Mouse (Mus musculus): ENCODE measurements at regions not wholly inside any gene's neighbourhood (a gene's known extent, or its start where the extent isn't known, plus 50 kb on each side); places are given as distances from the start of the nearest gene placed in this dataset.

- intact Hi-C loops (cut with DNase I): no loop called here
- DNase-seq: no peak
Observed at GRCm38 (mm10) chr15:96180977-96181376, 106.3 kb upstream of the Arid2 start.

- intact Hi-C loops (cut with DNase I): no loop called here
- no peak for DNase-seq
Observed at GRCm38 (mm10) chr15:96182313-96182712, 105.0 kb upstream of the Arid2 start.

- no peak for DNase-seq
- intact Hi-C loops (cut with DNase I): no loop called here
Observed at GRCm38 (mm10) chr15:96183069-96183468, 104.2 kb upstream of the Arid2 start.

GRCm38 (mm10) chr15:96184666-96185065, 102.7 kb upstream of the Arid2 start:
- DNase-seq: no peak
- intact Hi-C loops (cut with DNase I): no loop called here

- DNase-seq: no peak
- intact Hi-C loops (cut with DNase I): no loop called here
Observed at GRCm38 (mm10) chr15:96185429-96185828, 101.9 kb upstream of the Arid2 start.

- no peak for DNase-seq
- intact Hi-C loops (cut with DNase I): no loop called here
Observed at GRCm38 (mm10) chr15:96185901-96186300, 101.4 kb upstream of the Arid2 start.

GRCm38 (mm10) chr15:96189551-96189950, 97.8 kb upstream of the Arid2 start:
- no peak for DNase-seq
- intact Hi-C loops (cut with DNase I): no loop called here

GRCm38 (mm10) chr15:96197413-96197812, 89.9 kb upstream of the Arid2 start:
- intact Hi-C loops (cut with DNase I): no loop called here
- DNase-seq: no peak

- intact Hi-C loops (cut with DNase I): no loop called here
- DNase-seq: no peak
Observed at GRCm38 (mm10) chr15:96197932-96198331, 89.4 kb upstream of the Arid2 start.

GRCm38 (mm10) chr15:96201273-96201672, 86.0 kb upstream of the Arid2 start:
- intact Hi-C loops (cut with DNase I): no loop called here
- DNase-seq: no peak

GRCm38 (mm10) chr15:96201701-96202460, 85.4 kb upstream of the Arid2 start:
- DNase-seq: peak in 1 of 2 experiments; percentile 28
- intact Hi-C loops (cut with DNase I): no loop called here

GRCm38 (mm10) chr15:96204187-96204586, 83.1 kb upstream of the Arid2 start:
- intact Hi-C loops (cut with DNase I): no loop called here

GRCm38 (mm10) chr15:96204623-96205022, 82.7 kb upstream of the Arid2 start:
- DNase-seq: no peak
- intact Hi-C loops (cut with DNase I): no loop called here

More at GRCm38 (mm10) chr15:96204187-96204586, 83.1 kb upstream of the Arid2 start:
- no peak for DNase-seq

GRCm38 (mm10) chr15:96210721-96211400, 76.5 kb upstream of the Arid2 start:
- intact Hi-C loops (cut with DNase I): no loop called here
- DNase-seq: no peak

- intact Hi-C loops (cut with DNase I): no loop called here
- no peak for DNase-seq
Observed at GRCm38 (mm10) chr15:96213541-96214312, 73.6 kb upstream of the Arid2 start.

- no peak for DNase-seq
- intact Hi-C loops (cut with DNase I): no loop called here
Observed at GRCm38 (mm10) chr15:96217896-96218295, 69.4 kb upstream of the Arid2 start.

GRCm38 (mm10) chr15:96219746-96220145, 67.6 kb upstream of the Arid2 start:
- DNase-seq: no peak
- intact Hi-C loops (cut with DNase I): no loop called here

- no peak for DNase-seq
Observed at GRCm38 (mm10) chr15:96231969-96232368, 55.3 kb upstream of the Arid2 start.

GRCm38 (mm10) chr15:96233113-96233512, 54.2 kb upstream of the Arid2 start:
- intact Hi-C loops (cut with DNase I): no loop called here
- DNase-seq: no peak

More at GRCm38 (mm10) chr15:96231969-96232368, 55.3 kb upstream of the Arid2 start:
- intact Hi-C loops (cut with DNase I): no loop called here

GRCm38 (mm10) chr15:96234783-96235182, 52.5 kb upstream of the Arid2 start:
- DNase-seq: no peak
- intact Hi-C loops (cut with DNase I): no loop called here
